Mouse (Mus musculus) C3H10T1/2 (cell line): Measurements from ENCODE around the gene Olfr748. TPM values are rescaled to one million over a fixed set of nuclear protein-coding genes. Genes with fewer than 3 reads are reported as not detected.

ENCODE experiments used
- polyA plus RNA-seq, 2 experiments: library from polyadenylated mRNA; unstranded; fragments of >200 nt; fragmentation: generic; extraction: Trizol; gene quantifications; one replicate each; pipeline ENCODE4 v1.2.1; 2012; ENCODE audit warnings: missing spikeins in 2 of 2

Olfr748 gene
- not detected for polyA plus RNA-seq

DNA sequence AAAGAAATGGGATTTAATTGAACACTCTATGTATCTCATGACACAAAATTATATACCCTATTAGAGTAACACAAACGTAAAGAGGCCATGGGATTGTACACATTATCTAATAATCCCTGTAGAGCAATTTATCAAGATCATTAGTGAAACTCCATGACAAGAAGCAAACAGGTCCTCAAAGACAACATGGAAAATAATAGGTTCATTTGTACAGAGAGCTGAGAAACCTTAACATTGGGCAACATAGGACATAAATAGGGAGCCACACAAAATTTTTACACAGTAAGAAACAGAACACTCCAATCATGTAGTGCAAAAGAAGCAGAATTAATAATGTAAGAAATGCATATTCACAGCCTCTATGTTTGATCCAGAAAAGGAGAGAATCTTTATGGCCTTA is at the start of gene Olfr748:
Gene Olfr748 (plus strand): TSS at position 301 of the 400 bp plus-strand sequence.

DNA sequence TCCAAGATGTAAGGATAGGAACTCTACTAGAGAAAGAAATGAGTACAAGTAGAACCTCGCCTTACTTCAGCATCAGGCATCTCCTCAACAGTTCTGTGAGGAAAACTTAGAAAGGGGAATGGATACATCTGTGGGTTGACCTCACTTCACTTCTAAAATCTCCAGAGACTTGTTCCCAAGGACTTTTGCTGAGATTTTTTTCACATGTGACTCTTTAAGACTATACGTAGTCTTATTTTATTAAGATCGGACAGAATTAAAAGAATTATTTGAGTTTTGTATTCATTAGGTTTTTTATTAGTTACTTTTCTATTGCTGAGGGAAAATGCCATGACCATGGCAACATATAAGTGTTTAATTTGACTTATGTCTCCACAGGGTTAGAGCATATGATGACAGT is 14.1 kb upstream of the Olfr748 start, which contains the start of gene Olfr747:
Gene Olfr747 (minus strand): TSS at position 101 of the 400 bp plus-strand sequence.

DNA sequence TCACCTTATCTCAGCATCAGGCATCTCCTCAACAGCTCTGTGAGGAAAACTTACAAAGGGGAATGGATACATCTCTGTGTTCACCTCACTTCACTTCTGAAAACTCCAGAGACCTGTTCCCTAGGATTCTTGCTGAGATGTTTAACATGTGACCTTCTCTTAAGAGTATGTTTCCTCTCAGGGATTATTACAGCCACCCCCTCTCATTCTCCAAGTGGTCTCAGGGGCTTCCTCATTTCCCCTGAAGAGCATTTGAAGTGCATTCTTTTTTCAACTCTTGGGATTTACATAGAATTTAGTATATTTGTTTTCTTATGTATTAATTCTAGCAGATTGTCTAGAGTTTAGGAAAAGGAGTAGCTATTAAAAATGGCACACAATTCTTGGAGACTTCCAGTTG is 37.8 kb downstream of the Olfr748 start, which contains the start of gene Olfr749:
Gene Olfr749 (minus strand): TSS at position 101 of the 400 bp plus-strand sequence.

Other genes with a start within 250 kb of the Olfr748 start
- not detected for gene Olfr741, start 234.6 kb upstream of the Olfr748 start, polyA plus RNA-seq
- not detected for gene Olfr742, start 203.8 kb upstream of the Olfr748 start, polyA plus RNA-seq
- not detected for gene Olfr743, start 185.5 kb upstream of the Olfr748 start, polyA plus RNA-seq
- not detected for gene Olfr744, start 92.5 kb upstream of the Olfr748 start, polyA plus RNA-seq
- not detected for gene Olfr745, start 68.0 kb upstream of the Olfr748 start, polyA plus RNA-seq
- gene Olfr746, start 60.3 kb upstream of the Olfr748 start, polyA plus RNA-seq, result not detected
- gene Olfr747, start 14.2 kb upstream of the Olfr748 start, polyA plus RNA-seq, result not detected
- gene Olfr749, start 37.7 kb downstream of the Olfr748 start, polyA plus RNA-seq, result not detected
- 10 to 100 TPM in 1 of 2 experiments, 1 to 10 TPM in 1; 4.6 to 27.5 TPM for gene Ttc5, start 78.1 kb downstream of the Olfr748 start, polyA plus RNA-seq
- gene Ccnb1ip1, start 100.4 kb downstream of the Olfr748 start, polyA plus RNA-seq, result not detected
- 10 to 100 TPM in 1 of 2 experiments, 1 to 10 TPM in 1; 2.8 to 16.9 TPM for gene Parp2, start 100.5 kb downstream of the Olfr748 start, polyA plus RNA-seq
- gene Tep1, start 163.2 kb downstream of the Olfr748 start, polyA plus RNA-seq, result 10 to 100 TPM; 12.0 to 25.0 TPM
- gene Klhl33, start 190.1 kb downstream of the Olfr748 start, polyA plus RNA-seq, result under 1 TPM; 0.01 to 0.52 TPM
- gene Osgep, start 217.5 kb downstream of the Olfr748 start, polyA plus RNA-seq, result 10 to 100 TPM; 34.1 to 57.0 TPM
- gene Apex1, start 217.6 kb downstream of the Olfr748 start, polyA plus RNA-seq, result 100 to 1,000 TPM in 1 of 2 experiments, 10 to 100 TPM in 1; 65.4 to 178 TPM
- gene Pip4p1, start 223.5 kb downstream of the Olfr748 start, polyA plus RNA-seq, result 10 to 100 TPM; 35.4 to 55.3 TPM
- 10 to 100 TPM; 21.1 to 92.2 TPM for gene Pnp, start 223.7 kb downstream of the Olfr748 start, polyA plus RNA-seq
- 10 to 100 TPM in 1 of 2 experiments, 1 to 10 TPM in 1; 9.5 to 31.7 TPM for gene Gm49342, start 237.1 kb downstream of the Olfr748 start, polyA plus RNA-seq
- under 1 TPM; 0.19 to 0.86 TPM for gene Pnp2, start 248.6 kb downstream of the Olfr748 start, polyA plus RNA-seq